Mouse (Mus musculus) embryonic facial prominence, embryonic 11.5 days (tissue): ENCODE data around the gene Crim1. TPM values are rescaled to one million over a fixed set of nuclear protein-coding genes. Genes with fewer than 3 reads are reported as not detected.

Experiments used
- ATAC-seq: fragments of 200-750 bp; cut with Nextera tagmentation; replicated peaks from 2 replicates; pipeline ENCODE4 v1.8.0; 2017; ENCODE audit warnings: low read depth; ENCODE audit not compliant: insufficient number of reproducible peaks, low FRiP score, low TSS enrichment
- DNase-seq: peaks from one replicate; pipeline ENCODE4 v3.0.0-alpha.2; 2015; ENCODE audit warnings: low spot score
- H3K27ac ChIP-seq: fragments of 300-500 bp; sonication (generic); replicated peaks from 2 replicates; pipeline ENCODE4 v1.5.1; 2014; ENCODE audit warnings: mild to moderate bottlenecking, low read depth, low read length, control low read depth
- H3K27me3 ChIP-seq: fragments of 300-500 bp; sonication (generic); 2 replicates; pipeline ENCODE4 v1.6.1; 2014; ENCODE audit warnings: mild to moderate bottlenecking, low read length, moderate library complexity, mixed read lengths; ENCODE audit not compliant: control insufficient read depth, insufficient read depth
- H3K36me3 ChIP-seq: fragments of 300-500 bp; sonication (generic); replicated peaks from 2 replicates; pipeline ENCODE4 v1.6.1; 2014; ENCODE audit warnings: low read depth, mild to moderate bottlenecking, low read length, moderate library complexity, mixed read lengths; ENCODE audit not compliant: control insufficient read depth, insufficient read depth
- H3K4me1 ChIP-seq: fragments of 300-500 bp; sonication (generic); 2 replicates; pipeline ENCODE4 v1.6.1; 2014; ENCODE audit warnings: low read length, mixed read lengths; ENCODE audit not compliant: control insufficient read depth, insufficient read depth
- H3K4me2 ChIP-seq: fragments of 300-500 bp; sonication (generic); 2 replicates; pipeline ENCODE4 v1.6.1; 2014; ENCODE audit warnings: low read depth, mild to moderate bottlenecking, control low read depth, low read length, moderate library complexity
- H3K4me3 ChIP-seq: fragments of 300-500 bp; sonication (generic); 2 replicates; pipeline ENCODE4 v1.5.1; 2014; ENCODE audit warnings: low read depth, low read length, control low read depth
- H3K9ac ChIP-seq: fragments of 300-500 bp; sonication (generic); replicated peaks from 2 replicates; pipeline ENCODE4 v1.6.1; 2014; ENCODE audit warnings: mild to moderate bottlenecking, control low read depth, low read length
- H3K9me3 ChIP-seq: fragments of 300-500 bp; sonication (generic); replicated peaks from 2 replicates; pipeline ENCODE4 v1.6.1; 2016; ENCODE audit warnings: mild to moderate bottlenecking, low read length, inconsistent platforms, mixed read lengths; ENCODE audit not compliant: control insufficient read depth
- WGBS: fragments of 180-500 bp; shearing (Covaris S2); extraction: QIAGEN DNeasy Blood & Tissue Kit; methylation state at CpG from one replicate; pipeline ENCODE4 v1.1.7; 2014; 5-methylcytosine and 5-hydroxymethylcytosine counted together
- polyA plus RNA-seq: library from polyadenylated mRNA; unstranded; fragments of >200 nt; fragmentation: Nextera tagmentation; extraction: Ambion mirVana; gene quantifications from 2 replicates; pipeline ENCODE4 v1.2.1, GENCODE M21; 2014

Gene Crim1
- polyA plus RNA-seq, 1 experiment from 2014 or later = 3.3 TPM

DNA sequence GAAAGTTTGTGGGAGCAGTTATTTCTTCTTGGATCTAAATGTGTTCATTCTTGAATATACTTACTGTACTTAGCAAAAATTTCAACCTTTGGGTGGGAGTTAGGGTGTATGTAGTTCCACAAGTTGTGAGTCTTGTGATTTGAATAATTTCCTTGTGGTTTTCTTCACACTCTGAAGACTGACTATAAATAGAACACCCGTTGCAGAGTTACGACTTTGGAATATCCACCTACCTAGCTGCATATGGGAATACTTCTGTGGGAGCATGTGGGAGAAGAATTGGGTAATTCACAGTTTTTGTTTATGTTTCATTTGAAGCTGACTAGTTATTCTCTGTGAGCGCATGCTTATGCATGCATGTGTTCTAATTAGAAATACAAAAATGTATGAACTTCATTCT lies 27.2 kb downstream of the Crim1 start:
- no peak for DNase-seq
- WGBS = 85% methylated on average over 3 of the region's 3 CpGs

DNA sequence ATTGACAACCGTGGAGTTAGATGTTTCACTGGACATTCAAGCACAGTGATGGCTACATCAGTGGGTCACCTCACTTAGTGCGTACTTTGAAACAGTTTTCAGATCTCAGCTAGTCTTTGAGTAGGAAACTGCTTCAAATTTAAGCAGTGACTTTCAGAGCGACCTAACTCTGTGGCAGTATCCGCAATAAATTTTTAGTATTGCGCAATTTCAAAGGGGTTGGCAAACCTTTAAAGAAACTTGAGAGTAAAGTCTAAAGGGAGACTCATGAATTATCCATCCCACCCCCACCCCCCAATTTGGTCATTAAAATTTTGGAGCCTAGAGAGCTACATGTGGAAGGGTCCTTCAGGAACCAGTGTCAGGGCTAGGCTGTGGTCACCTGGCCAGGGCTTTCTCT lies 31.5 kb downstream of the Crim1 start:
- DNase-seq = no peak
- Histone ChIP-seq H3K9ac (no peak overlapping the region), H3K4me1 (no peaks in the 10 kb centered on the region), H3K36me3 (no peaks in the 10 kb centered on the region), H3K4me2 (no peak overlapping the region), H3K27ac (no peak overlapping the region), H3K4me3 (no peak overlapping the region), H3K9me3 (no peaks in the 10 kb centered on the region), H3K27me3 (no peaks in the 10 kb centered on the region)
- WGBS = 92% methylated on average over 5 of the region's 5 CpGs
- ATAC-seq = no peak

More for the DNA sequence above, 27.2 kb downstream of the Crim1 start:
- Histone ChIP-seq H3K27ac (no peak overlapping the region), H3K4me2 (no peak overlapping the region), H3K4me3 (no peak overlapping the region), H3K27me3 (no peaks in the 10 kb centered on the region), H3K9me3 (no peaks in the 10 kb centered on the region), H3K4me1 (no peaks in the 10 kb centered on the region), H3K9ac (no peak overlapping the region), H3K36me3 (no peaks in the 10 kb centered on the region)
- no peak for ATAC-seq

DNA sequence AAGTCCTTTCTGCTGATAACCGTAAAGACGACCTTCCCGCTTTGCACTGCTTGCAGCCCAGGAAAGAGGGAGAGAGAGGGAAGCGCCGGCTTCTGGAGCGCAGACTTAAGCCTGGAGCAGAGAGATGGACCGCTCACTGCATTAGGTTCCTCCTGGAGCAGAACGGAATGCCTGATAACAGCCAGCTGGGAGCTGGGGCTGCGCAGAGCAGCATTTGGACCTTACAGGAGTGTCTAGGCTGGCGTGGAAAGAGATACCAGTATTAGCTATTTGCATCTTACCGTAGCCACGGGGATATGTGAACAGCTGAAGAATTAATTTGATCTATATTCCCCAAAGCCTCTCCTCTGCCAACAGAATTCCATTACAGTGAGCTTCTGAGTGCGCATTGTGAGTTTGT lies 32.7 kb downstream of the Crim1 start:
- Histone ChIP-seq H3K9me3 (no peaks in the 10 kb centered on the region), H3K27ac (no peak overlapping the region), H3K36me3 (no peaks in the 10 kb centered on the region), H3K27me3 (no peaks in the 10 kb centered on the region), H3K4me1 (no peaks in the 10 kb centered on the region), H3K4me2 (no peak overlapping the region), H3K4me3 (no peak overlapping the region), H3K9ac (no peak overlapping the region)
- DNase-seq = no peak
- ATAC-seq = no peak
- 84% methylated on average over 13 of the region's 13 CpGs for WGBS

DNA sequence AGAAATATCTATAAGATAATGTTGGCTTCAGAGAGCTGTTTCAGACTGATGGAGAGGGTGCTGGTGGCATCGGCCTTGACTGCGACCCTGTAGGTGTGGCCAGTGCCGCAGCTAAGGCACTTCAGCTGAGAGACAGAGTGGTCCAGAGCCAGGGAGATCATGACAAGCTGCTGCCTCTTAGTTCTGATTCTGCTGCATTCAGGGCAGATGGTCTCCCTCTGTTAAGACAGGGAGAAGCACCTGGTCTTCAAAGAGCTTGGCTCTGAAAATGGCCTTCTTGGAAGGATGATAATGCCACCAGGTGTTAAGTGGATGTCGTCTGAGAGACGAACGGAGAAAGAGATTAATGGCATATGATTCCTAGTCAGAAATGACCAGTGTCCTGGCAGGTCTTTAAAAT lies 33.8 kb downstream of the Crim1 start:
- H3K4me2 ChIP-seq = no peak overlapping the region
- no peaks in the 10 kb centered on the region for H3K9me3 ChIP-seq
- DNase-seq (no peak), ATAC-seq (no peak)
- no peaks in the 10 kb centered on the region for H3K27me3 ChIP-seq
- H3K4me3 ChIP-seq = no peak overlapping the region
- H3K27ac ChIP-seq = no peak overlapping the region
- WGBS = 89% methylated on average over 6 of the region's 6 CpGs
- no peak overlapping the region for H3K9ac ChIP-seq
- no peaks in the 10 kb centered on the region for H3K36me3 ChIP-seq
- no peaks in the 10 kb centered on the region for H3K4me1 ChIP-seq

DNA sequence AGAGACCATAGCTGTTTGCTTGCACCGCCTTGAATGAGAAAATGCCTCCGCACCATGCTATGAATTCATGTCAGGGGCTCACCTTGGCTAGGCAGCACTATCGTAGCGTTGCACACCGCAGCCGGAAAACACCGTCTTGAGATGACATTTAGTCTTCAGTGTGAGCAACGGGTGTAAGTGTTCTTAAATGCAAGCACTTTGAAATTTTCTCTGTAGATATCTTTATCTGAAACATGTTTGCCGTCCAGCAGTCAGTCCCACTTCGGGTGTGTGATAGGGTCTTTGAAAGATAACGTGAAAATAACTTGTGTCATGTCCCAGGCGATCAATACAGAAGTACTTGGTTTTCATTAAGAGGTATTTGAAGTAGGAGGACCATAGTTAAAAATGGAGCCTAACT lies 36.1 kb downstream of the Crim1 start:
- Histone ChIP-seq H3K4me3 (no peak overlapping the region), H3K9me3 (no peaks in the 10 kb centered on the region), H3K9ac (no peak overlapping the region), H3K27me3 (no peaks in the 10 kb centered on the region), H3K36me3 (no peaks in the 10 kb centered on the region), H3K27ac (no peak overlapping the region), H3K4me2 (no peak overlapping the region), H3K4me1 (no peaks in the 10 kb centered on the region)
- WGBS = 93% methylated on average over 12 of the region's 12 CpGs
- no peak for DNase-seq
- ATAC-seq = no peak

DNA sequence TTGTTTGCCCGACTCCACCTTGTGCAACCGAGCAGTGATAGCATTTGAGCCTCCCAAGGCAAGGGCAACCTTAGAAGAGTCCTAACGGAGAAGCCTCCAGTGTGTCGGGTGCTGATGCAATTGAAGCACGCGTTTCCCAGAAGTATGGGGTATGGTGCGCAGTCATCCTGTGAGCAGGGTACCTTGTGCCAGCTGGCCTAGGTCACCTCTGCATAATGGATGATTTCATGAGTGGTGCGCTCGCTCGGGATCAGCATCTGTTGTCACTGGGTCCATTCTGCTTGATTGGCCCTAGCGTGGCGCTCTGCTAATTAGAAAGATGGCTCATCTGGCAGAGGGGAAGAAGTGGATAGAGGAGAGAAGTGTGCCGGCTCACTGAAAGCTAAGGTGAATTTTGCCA lies 37.9 kb downstream of the Crim1 start:
- Histone ChIP-seq H3K9ac (no peak overlapping the region), H3K4me2 (no peak overlapping the region), H3K36me3 (no peaks in the 10 kb centered on the region), H3K27me3 (no peaks in the 10 kb centered on the region), H3K4me1 (no peaks in the 10 kb centered on the region), H3K4me3 (no peak overlapping the region), H3K9me3 (no peaks in the 10 kb centered on the region), H3K27ac (no peak overlapping the region)
- ATAC-seq = no peak
- WGBS = 90% methylated on average over 13 of the region's 13 CpGs
- no peak for DNase-seq

DNA sequence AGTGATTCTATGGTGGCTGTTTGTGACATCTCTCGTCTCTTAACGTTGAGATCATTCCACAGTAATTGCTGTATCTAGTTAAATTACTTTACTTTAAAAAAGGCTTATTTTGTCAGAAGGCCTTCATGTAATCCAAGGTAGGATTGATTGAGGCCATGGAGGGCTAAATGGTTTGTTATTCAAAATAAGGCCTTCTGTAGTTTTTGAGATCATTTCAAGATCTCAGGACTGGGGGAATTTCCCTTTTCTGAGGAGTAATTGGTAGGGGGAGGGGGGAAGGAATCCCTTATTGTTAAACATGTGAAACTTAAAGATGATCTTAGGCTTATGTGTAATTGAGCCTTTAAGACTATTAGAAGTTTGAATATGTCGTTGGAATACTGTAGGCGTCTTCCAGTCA lies 40.1 kb downstream of the Crim1 start:
- no peak for ATAC-seq
- H3K27ac ChIP-seq = no peak overlapping the region
- WGBS = 80% methylated on average over 4 of the region's 4 CpGs

DNA sequence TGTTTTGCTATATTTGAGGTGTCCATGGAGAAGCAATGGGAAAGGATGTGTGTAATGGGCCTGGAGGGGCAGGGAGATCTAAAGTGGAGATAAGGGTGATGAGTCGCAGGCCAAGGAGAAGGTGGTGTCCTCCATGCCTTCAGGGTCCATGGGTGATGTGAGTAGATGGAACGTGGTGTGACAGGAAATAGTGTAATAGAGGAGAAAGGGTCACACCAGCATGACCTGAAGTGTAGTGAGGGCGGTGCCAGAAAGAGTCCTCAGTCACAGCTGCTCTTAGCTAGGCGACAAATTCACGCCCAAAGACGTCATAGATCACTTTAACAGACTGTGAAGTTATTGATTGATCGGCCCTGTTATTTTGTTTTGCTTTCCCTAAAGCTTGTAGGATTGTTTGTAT lies 41.2 kb downstream of the Crim1 start:
- 65% methylated on average over 7 of the region's 7 CpGs for WGBS

More for the DNA sequence above, 40.1 kb downstream of the Crim1 start:
- H3K9me3 ChIP-seq = no peaks in the 10 kb centered on the region
- H3K4me1 ChIP-seq = no peaks in the 10 kb centered on the region
- H3K27me3 ChIP-seq = no peaks in the 10 kb centered on the region
- no peak overlapping the region for H3K4me2 ChIP-seq
- no peak for DNase-seq
- no peak overlapping the region for H3K9ac ChIP-seq
- no peak overlapping the region for H3K4me3 ChIP-seq
- H3K36me3 ChIP-seq = no peaks in the 10 kb centered on the region

More for the DNA sequence above, 41.2 kb downstream of the Crim1 start:
- Histone ChIP-seq H3K9me3 (no peaks in the 10 kb centered on the region), H3K4me2 (no peak overlapping the region), H3K4me3 (no peak overlapping the region), H3K9ac (no peak overlapping the region), H3K27me3 (no peaks in the 10 kb centered on the region), H3K36me3 (no peaks in the 10 kb centered on the region), H3K4me1 (no peaks in the 10 kb centered on the region), H3K27ac (no peak overlapping the region)
- no peak for DNase-seq
- ATAC-seq = no peak
